Mouse (Mus musculus): ENCODE data around the gene Gm20388.

- no peak for TF ChIP-seq CTCF (IDR thresholded peaks at IDR 0.05; ENCODE audit: low read depth)
- TF ChIP-seq EP300 (optimal IDR thresholded peaks at IDR 0.05) = no peak
Observed at GRCm38 (mm10) chr8:122834416-122834815, 2923.8 kb downstream of the Gm20388 start.
